Mouse (Mus musculus): ENCODE data around the gene Mrpl53.

Gene Mrpl53

GRCm38 (mm10) chr6:83108762-83109668 lies at the start of gene Mrpl53:
Gene Mrpl53 (plus strand): TSS chr6:83109040.
- DNase-seq (ENCODE audit: extremely low spot score, low spot score), result peak; percentile 86

GRCm38 (mm10) chr6:83065995-83066394 lies 42.8 kb upstream of the Mrpl53 start:
- no peak for DNase-seq (ENCODE audit: extremely low spot score, low spot score)

- no peak for DNase-seq (ENCODE audit: extremely low spot score, low spot score)
Observed at GRCm38 (mm10) chr6:83066441-83066840, 42.4 kb upstream of the Mrpl53 start.

GRCm38 (mm10) chr6:83068221-83068620 lies 40.6 kb upstream of the Mrpl53 start:
- DNase-seq (ENCODE audit: extremely low spot score, low spot score), result no peak

- DNase-seq (ENCODE audit: extremely low spot score, low spot score), result peak; percentile 70
Observed at GRCm38 (mm10) chr6:83068706-83069487, 39.9 kb upstream of the Mrpl53 start.

- peak; percentile 66 for DNase-seq (ENCODE audit: extremely low spot score, low spot score)
Observed at GRCm38 (mm10) chr6:83069488-83070246, 39.2 kb upstream of the Mrpl53 start.

- no peak for DNase-seq (ENCODE audit: extremely low spot score, low spot score)
Observed at GRCm38 (mm10) chr6:83070247-83070310, 38.8 kb upstream of the Mrpl53 start, which contains the start of gene Tlx2. Gene Tlx2 (minus strand): TSS chr6:83070293.

- DNase-seq (ENCODE audit: extremely low spot score, low spot score), result peak; percentile 82
Observed at GRCm38 (mm10) chr6:83070311-83071219, 38.3 kb upstream of the Mrpl53 start.

- DNase-seq (ENCODE audit: extremely low spot score, low spot score), result no peak
Observed at GRCm38 (mm10) chr6:83071220-83071619, 37.6 kb upstream of the Mrpl53 start.

GRCm38 (mm10) chr6:83074979-83075378 lies 33.9 kb upstream of the Mrpl53 start:
- DNase-seq (ENCODE audit: extremely low spot score, low spot score), result no peak

GRCm38 (mm10) chr6:83077630-83078323 lies 31.1 kb upstream of the Mrpl53 start, which contains the start of gene Pcgf1:
Gene Pcgf1 (plus strand): TSS chr6:83077869.
- no peak for DNase-seq (ENCODE audit: extremely low spot score, low spot score)

GRCm38 (mm10) chr6:83078324-83078858 lies 30.4 kb upstream of the Mrpl53 start:
- peak; percentile 100 for DNase-seq (ENCODE audit: extremely low spot score, low spot score)

GRCm38 (mm10) chr6:83080210-83080609 lies 28.6 kb upstream of the Mrpl53 start:
- DNase-seq (ENCODE audit: extremely low spot score, low spot score), result no peak

GRCm38 (mm10) chr6:83083497-83083896 lies 25.3 kb upstream of the Mrpl53 start:
- DNase-seq (ENCODE audit: extremely low spot score, low spot score), result no peak

- DNase-seq (ENCODE audit: extremely low spot score, low spot score), result no peak
Observed at GRCm38 (mm10) chr6:83084477-83084876, 24.4 kb upstream of the Mrpl53 start.

- DNase-seq (ENCODE audit: extremely low spot score, low spot score), result peak; percentile 49
Observed at GRCm38 (mm10) chr6:83086121-83087035, 22.5 kb upstream of the Mrpl53 start, which contains the start of gene Lbx2. Gene Lbx2 (plus strand): TSS chr6:83086367.

- peak; percentile 63 for DNase-seq (ENCODE audit: extremely low spot score, low spot score)
Observed at GRCm38 (mm10) chr6:83087205-83087925, 21.5 kb upstream of the Mrpl53 start.

GRCm38 (mm10) chr6:83087926-83088260 lies 20.9 kb upstream of the Mrpl53 start:
- DNase-seq (ENCODE audit: extremely low spot score, low spot score), result no peak

All from neural tube, embryonic 10.5 days (tissue).